Mouse (Mus musculus): Measurements from ENCODE around the gene Clk4. TPM values are rescaled to one million over a fixed set of nuclear protein-coding genes. Genes with fewer than 3 reads are reported as not detected.
A peak's percentile ranks its signal among the peaks of the same experiment; 100 is the strongest.

Clk4 gene
- polyA plus RNA-seq, 1 experiment from 2014 or later = 124 TPM

- H3K27me3 ChIP-seq (replicated peaks) = no peaks in the 10 kb centered on the region
- 51% methylated on average over 3 of the region's 3 CpGs for WGBS
- ATAC-seq (ENCODE audit: low FRiP score) = no peak
- H3K36me3 ChIP-seq = peaks cover 8% of the 10 kb centered on the region; the same call in 1 of the 2 replicates
- no peak overlapping the region for H3K9ac ChIP-seq (replicated peaks)
- H3K4me2 ChIP-seq = peak overlapping the region; percentile 79
- H3K4me3 ChIP-seq (replicated peaks) = 0 out of 2 replicates have a peak overlapping the region, but pooled peaks have one; percentile 1
- H3K27ac ChIP-seq (replicated peaks) = no peak overlapping the region
- no peaks in the 10 kb centered on the region for H3K9me3 ChIP-seq (replicated peaks)
- H3K4me1 ChIP-seq = peaks cover 44% of the 10 kb centered on the region
These were observed 3.8 kb downstream of the Clk4 start for GRCm38 (mm10) chr11:51265326-51265725.

- H3K27me3 ChIP-seq (replicated peaks) = no peaks in the 10 kb centered on the region
- no peak overlapping the region for H3K27ac ChIP-seq (replicated peaks)
- 55% methylated on average over 1 of the region's 1 CpGs for WGBS
- ATAC-seq (ENCODE audit: low FRiP score) = no peak
- no peak overlapping the region for H3K4me3 ChIP-seq (replicated peaks)
- H3K4me2 ChIP-seq = no peak overlapping the region
- peaks cover 60% of the 10 kb centered on the region for H3K36me3 ChIP-seq
- no peak overlapping the region for H3K9ac ChIP-seq (replicated peaks)
- no peaks in the 10 kb centered on the region for H3K4me1 ChIP-seq
- no peaks in the 10 kb centered on the region for H3K9me3 ChIP-seq (replicated peaks)
These were observed 12.9 kb downstream of the Clk4 start for GRCm38 (mm10) chr11:51274418-51274817.

- peak within 1 kb of the TSS; percentile 99 for H3K4me2 ChIP-seq
- peaks cover 18% of the 10 kb centered on the region for H3K27me3 ChIP-seq (replicated peaks)
- no peaks in the 10 kb centered on the region for H3K9me3 ChIP-seq (replicated peaks)
- WGBS = 1% methylated on average over 38 of the region's 38 CpGs
- H3K4me1 ChIP-seq = peaks cover 18% of the 10 kb centered on the region
- peak; percentile 80 for ATAC-seq (ENCODE audit: low FRiP score)
- peak within 1 kb of the TSS; percentile 60 for H3K4me3 ChIP-seq (replicated peaks)
- H3K9ac ChIP-seq (replicated peaks) = peak within 1 kb of the TSS; percentile 58
- H3K36me3 ChIP-seq = peaks cover 3% of the 10 kb centered on the region; the same call in 1 of the 2 replicates
- H3K27ac ChIP-seq (replicated peaks) = peak within 1 kb of the TSS; percentile 56; the same call in 1 of the 2 replicates
These were observed 28.1 kb downstream of the Clk4 start, which contains the start of gene Col23a1 for GRCm38 (mm10) chr11:51289564-51290041. TSS of gene Col23a1 (plus strand) at chr11:51289920.

- Histone ChIP-seq H3K27ac (replicated peaks) (peak overlapping the region; percentile 41; the same call in 1 of the 2 replicates), H3K4me3 (replicated peaks) (peak overlapping the region; percentile 60), H3K27me3 (replicated peaks) (peaks cover 18% of the 10 kb centered on the region), H3K4me1 (peaks cover 19% of the 10 kb centered on the region), H3K9me3 (replicated peaks) (no peaks in the 10 kb centered on the region), H3K36me3 (peaks cover 1% of the 10 kb centered on the region; the same call in 1 of the 2 replicates), H3K4me2 (peak overlapping the region; percentile 99), H3K9ac (replicated peaks) (peak overlapping the region; percentile 58)
- ATAC-seq (ENCODE audit: low FRiP score) = peak; percentile 83
- 2% methylated on average over 73 of the region's 74 CpGs for WGBS
These were observed 28.8 kb downstream of the Clk4 start for GRCm38 (mm10) chr11:51290066-51290955.

GRCm38 (mm10) chr11:51293956-51294530 is 32.5 kb downstream of the Clk4 start:
- H3K4me3 ChIP-seq (replicated peaks) = no peak overlapping the region
- 56% methylated on average over 2 of the region's 2 CpGs for WGBS
- no peak overlapping the region for H3K9ac ChIP-seq (replicated peaks)
- no peak for ATAC-seq (ENCODE audit: low FRiP score)
- no peaks in the 10 kb centered on the region for H3K9me3 ChIP-seq (replicated peaks)
- no peaks in the 10 kb centered on the region for H3K36me3 ChIP-seq
- peak overlapping the region; percentile 28; the same call in 1 of the 2 replicates for H3K27ac ChIP-seq (replicated peaks)
- H3K27me3 ChIP-seq (replicated peaks) = peaks cover 18% of the 10 kb centered on the region
- no peak overlapping the region for H3K4me2 ChIP-seq
- H3K4me1 ChIP-seq = peaks cover 19% of the 10 kb centered on the region

- no peak for ATAC-seq (ENCODE audit: low FRiP score)
- 78% methylated on average over 3 of the region's 3 CpGs for WGBS
- no peak overlapping the region for H3K4me3 ChIP-seq (replicated peaks)
- peaks cover 6% of the 10 kb centered on the region for H3K4me1 ChIP-seq
- H3K36me3 ChIP-seq = no peaks in the 10 kb centered on the region
- H3K27me3 ChIP-seq (replicated peaks) = peaks cover 12% of the 10 kb centered on the region
- no peak overlapping the region for H3K4me2 ChIP-seq
- no peak overlapping the region for H3K27ac ChIP-seq (replicated peaks)
- H3K9ac ChIP-seq (replicated peaks) = no peak overlapping the region
- no peaks in the 10 kb centered on the region for H3K9me3 ChIP-seq (replicated peaks)
These were observed 34.2 kb downstream of the Clk4 start for GRCm38 (mm10) chr11:51295742-51296141.

GRCm38 (mm10) chr11:51298691-51299090 is 37.2 kb downstream of the Clk4 start:
- H3K36me3 ChIP-seq = no peaks in the 10 kb centered on the region

DNA sequence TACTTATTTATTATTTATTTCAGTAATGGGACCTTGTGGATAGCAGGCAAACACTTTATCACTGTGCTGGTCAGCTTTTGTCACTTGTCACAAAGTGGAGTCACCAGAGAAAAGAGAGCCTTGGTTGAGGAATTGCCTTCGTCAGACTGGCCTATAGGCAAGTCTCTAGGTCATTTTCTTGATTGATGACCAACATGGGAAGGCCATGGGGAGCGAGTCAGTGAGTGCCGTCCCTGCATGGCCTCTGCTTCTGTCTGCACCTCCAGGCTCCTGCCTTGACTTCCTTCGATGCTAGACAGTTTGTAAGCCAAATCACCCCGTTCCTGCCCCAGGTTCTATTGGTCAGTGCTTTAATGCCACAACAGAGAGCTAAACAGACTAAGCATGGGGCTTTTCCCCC is 40.9 kb downstream of the Clk4 start:
- no peaks in the 10 kb centered on the region for H3K9me3 ChIP-seq (replicated peaks)
- no peak overlapping the region for H3K9ac ChIP-seq (replicated peaks)
- H3K27me3 ChIP-seq (replicated peaks) = no peaks in the 10 kb centered on the region
- no peak for ATAC-seq (ENCODE audit: low FRiP score)
- H3K4me3 ChIP-seq (replicated peaks) = no peak overlapping the region
- H3K36me3 ChIP-seq = no peaks in the 10 kb centered on the region
- no peak overlapping the region for H3K27ac ChIP-seq (replicated peaks)
- H3K4me1 ChIP-seq = 0 out of 2 replicates have a peak, but pooled peaks cover 4% of the 10 kb centered on the region
- H3K4me2 ChIP-seq = no peak overlapping the region
- 70% methylated on average over 5 of the region's 5 CpGs for WGBS

More at GRCm38 (mm10) chr11:51298691-51299090, 37.2 kb downstream of the Clk4 start:
- no peaks in the 10 kb centered on the region for H3K9me3 ChIP-seq (replicated peaks)
- 0 out of 2 replicates have a peak, but pooled peaks cover 5% of the 10 kb centered on the region for H3K4me1 ChIP-seq
- no peak overlapping the region for H3K4me3 ChIP-seq (replicated peaks)
- H3K9ac ChIP-seq (replicated peaks) = no peak overlapping the region
- no peak overlapping the region for H3K4me2 ChIP-seq
- WGBS = 85% methylated on average over 4 of the region's 4 CpGs
- H3K27ac ChIP-seq (replicated peaks) = no peak overlapping the region
- ATAC-seq (ENCODE audit: low FRiP score) = no peak
- no peaks in the 10 kb centered on the region for H3K27me3 ChIP-seq (replicated peaks)

DNA sequence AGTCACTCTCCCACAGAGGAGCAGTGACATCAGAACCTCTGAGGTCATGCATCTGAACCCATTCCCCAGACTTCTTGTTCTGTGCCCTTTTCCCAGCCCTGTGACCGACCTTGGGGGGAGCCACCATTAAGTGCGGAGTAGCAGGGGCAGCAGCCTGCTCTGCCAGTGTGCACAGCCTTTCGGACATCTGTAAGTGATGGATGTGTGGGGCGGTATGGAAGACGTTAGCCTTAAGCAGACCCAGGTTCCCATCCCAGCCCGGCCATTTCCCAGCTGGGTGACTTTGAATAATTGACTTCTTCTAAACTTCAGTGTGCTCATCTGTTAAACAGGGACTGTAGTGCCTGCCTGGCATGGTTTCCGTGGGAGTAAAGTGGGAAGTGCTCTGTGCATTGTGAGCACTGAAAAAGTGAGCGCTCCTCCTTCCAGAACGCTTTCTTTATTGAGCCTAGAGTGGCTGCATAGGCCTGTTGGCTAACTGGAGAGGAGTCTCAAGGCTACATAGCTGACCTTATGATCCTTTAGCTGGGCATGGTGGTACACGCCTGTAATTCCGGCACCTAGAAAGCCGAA is 42.5 kb downstream of the Clk4 start:
- H3K4me1 ChIP-seq = 0 out of 2 replicates have a peak, but pooled peaks cover 4% of the 10 kb centered on the region
- H3K4me2 ChIP-seq = no peak overlapping the region
- H3K4me3 ChIP-seq (replicated peaks) = no peak overlapping the region
- no peaks in the 10 kb centered on the region for H3K36me3 ChIP-seq
- ATAC-seq (ENCODE audit: low FRiP score) = no peak
- no peaks in the 10 kb centered on the region for H3K9me3 ChIP-seq (replicated peaks)
- H3K27me3 ChIP-seq (replicated peaks) = no peaks in the 10 kb centered on the region
- no peak overlapping the region for H3K9ac ChIP-seq (replicated peaks)
- 63% methylated on average over 12 of the region's 12 CpGs for WGBS
- H3K27ac ChIP-seq (replicated peaks) = no peak overlapping the region

DNA sequence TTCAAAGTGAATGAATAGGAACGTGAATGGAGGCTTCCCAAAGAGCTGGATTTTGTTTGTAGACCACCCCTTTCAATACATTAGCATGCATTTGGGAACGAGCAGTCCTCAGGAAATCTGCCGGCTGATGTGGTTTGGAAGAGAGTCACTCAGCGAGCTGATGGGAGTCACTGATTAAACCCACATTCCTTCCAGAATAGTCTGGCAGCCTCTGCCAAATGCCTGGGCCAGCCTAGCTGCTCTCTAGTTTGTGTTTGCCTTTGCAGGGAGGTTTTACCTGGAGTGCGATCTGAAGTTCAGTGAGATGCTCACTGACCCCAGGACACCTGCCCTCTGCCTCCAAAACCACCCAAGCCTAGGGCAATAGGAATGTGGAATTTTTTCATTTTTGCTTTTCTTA is 46.8 kb downstream of the Clk4 start:
- Histone ChIP-seq H3K9me3 (replicated peaks) (no peaks in the 10 kb centered on the region), H3K9ac (replicated peaks) (no peak overlapping the region), H3K4me3 (replicated peaks) (no peak overlapping the region), H3K27ac (replicated peaks) (no peak overlapping the region), H3K27me3 (replicated peaks) (no peaks in the 10 kb centered on the region), H3K36me3 (no peaks in the 10 kb centered on the region), H3K4me2 (no peak overlapping the region), H3K4me1 (peaks cover 9% of the 10 kb centered on the region; the same call in 1 of the 2 replicates)
- ATAC-seq (ENCODE audit: low FRiP score) = no peak
- 66% methylated on average over 5 of the region's 5 CpGs for WGBS

GRCm38 (mm10) chr11:51311846-51312245 is 50.3 kb downstream of the Clk4 start:
- H3K9me3 ChIP-seq (replicated peaks) = no peaks in the 10 kb centered on the region

More at GRCm38 (mm10) chr11:51311846-51312245, 50.3 kb downstream of the Clk4 start:
- H3K4me3 ChIP-seq (replicated peaks) = no peak overlapping the region
- WGBS = 68% methylated on average over 8 of the region's 8 CpGs
- ATAC-seq (ENCODE audit: low FRiP score) = peak; percentile 45
- H3K4me2 ChIP-seq = no peak overlapping the region
- H3K9ac ChIP-seq (replicated peaks) = no peak overlapping the region
- peak overlapping the region; percentile 48; the same call in 1 of the 2 replicates for H3K27ac ChIP-seq (replicated peaks)
- H3K36me3 ChIP-seq = no peaks in the 10 kb centered on the region
- H3K27me3 ChIP-seq (replicated peaks) = no peaks in the 10 kb centered on the region
- peaks cover 5% of the 10 kb centered on the region; the same call in 1 of the 2 replicates for H3K4me1 ChIP-seq
